Mouse (Mus musculus) limb, embryonic 10.5 days (tissue): ENCODE measurements around the gene Prg2. TPM values are rescaled to one million over a fixed set of nuclear protein-coding genes. Genes with fewer than 3 reads are reported as not detected.

ENCODE experiments used
- DNase-seq: peaks from one replicate; pipeline ENCODE4 v3.0.0-alpha.2; 2017; ENCODE audit warnings: low spot score
- H3K27ac ChIP-seq: fragments of 300-500 bp; sonication (generic); 2 replicates; pipeline ENCODE4 v1.5.1; 2016; ENCODE audit warnings: mild to moderate bottlenecking
- H3K27me3 ChIP-seq: fragments of 300-500 bp; sonication (generic); 2 replicates; pipeline ENCODE4 v1.6.1; 2016; ENCODE audit warnings: low read depth, mild to moderate bottlenecking; ENCODE audit not compliant: poor library complexity, severe bottlenecking
- H3K36me3 ChIP-seq: fragments of 300-500 bp; sonication (generic); 2 replicates; pipeline ENCODE4 v1.6.1; 2016; ENCODE audit warnings: mild to moderate bottlenecking, moderate library complexity
- H3K4me1 ChIP-seq: fragments of 300-500 bp; sonication (generic); 2 replicates; pipeline ENCODE4 v1.6.1; 2016
- H3K4me3 ChIP-seq: fragments of 300-500 bp; sonication (generic); 2 replicates; pipeline ENCODE4 v1.5.1; 2016; ENCODE audit warnings: mild to moderate bottlenecking, moderate library complexity
- H3K9me3 ChIP-seq: fragments of 300-500 bp; sonication (generic); replicated peaks from 2 replicates; pipeline ENCODE4 v1.6.1; 2016; ENCODE audit warnings: mild to moderate bottlenecking
- WGBS: fragments of 180-500 bp; shearing (Covaris S2); methylation state at CpG from one replicate; pipeline ENCODE4 v1.1.7; 2016; 5-methylcytosine and 5-hydroxymethylcytosine counted together
- polyA plus RNA-seq: library from polyadenylated mRNA; unstranded; fragments of >200 nt; fragmentation: Nextera tagmentation; extraction: Ambion mirVana; gene quantifications from 2 replicates; pipeline ENCODE4 v1.2.1, GENCODE M21; 2016

The Prg2 gene
- polyA plus RNA-seq: 0.18 TPM in 1 of 2 replicates, not detected in the other

GRCm38 (mm10) chr2:84980188-84980587 is at the start of gene Prg2:
Gene Prg2, plus strand, starts transcription at chr2:84980461.
- Histone ChIP-seq H3K9me3 (no peaks in the 10 kb centered on the region), H3K36me3 (no peaks in the 10 kb centered on the region), H3K4me1 (peaks cover 3% of the 10 kb centered on the region; the same call in 1 of the 2 replicates), H3K4me3 (no peak within 1 kb of the TSS), H3K27ac (no peak within 1 kb of the TSS), H3K27me3 (no peaks in the 10 kb centered on the region)
- 74% methylated on average over 1 of the region's 1 CpGs for WGBS
- peak; percentile 23 for DNase-seq

- no peak for DNase-seq
- H3K27me3 ChIP-seq: no peaks in the 10 kb centered on the region
- 83% methylated on average over 8 of the region's 8 CpGs for WGBS
- H3K4me3 ChIP-seq: no peak overlapping the region
- H3K4me1 ChIP-seq: peaks cover 19% of the 10 kb centered on the region
- no peaks in the 10 kb centered on the region for H3K9me3 ChIP-seq
- peaks cover 6% of the 10 kb centered on the region; the same call in 1 of the 2 replicates for H3K36me3 ChIP-seq
- no peak overlapping the region for H3K27ac ChIP-seq
Measured at GRCm38 (mm10) chr2:84933992-84934648, 46.1 kb upstream of the Prg2 start.

- no peaks in the 10 kb centered on the region for H3K9me3 ChIP-seq
- WGBS: 74% methylated on average over 4 of the region's 4 CpGs
- no peak overlapping the region for H3K27ac ChIP-seq
Measured at GRCm38 (mm10) chr2:84934649-84935007, 45.6 kb upstream of the Prg2 start.

GRCm38 (mm10) chr2:84935065-84935464 is 45.2 kb upstream of the Prg2 start:
- no peak overlapping the region for H3K27ac ChIP-seq
- peaks cover 19% of the 10 kb centered on the region for H3K4me1 ChIP-seq
- no peaks in the 10 kb centered on the region for H3K9me3 ChIP-seq
- peaks cover 14% of the 10 kb centered on the region for H3K36me3 ChIP-seq
- H3K27me3 ChIP-seq: no peaks in the 10 kb centered on the region
- H3K4me3 ChIP-seq: no peak overlapping the region
- no peak for DNase-seq
- 84% methylated on average over 5 of the region's 5 CpGs for WGBS

More at GRCm38 (mm10) chr2:84934649-84935007, 45.6 kb upstream of the Prg2 start:
- no peak for DNase-seq
- H3K4me3 ChIP-seq: no peak overlapping the region
- peaks cover 11% of the 10 kb centered on the region for H3K36me3 ChIP-seq
- H3K27me3 ChIP-seq: no peaks in the 10 kb centered on the region
- peaks cover 19% of the 10 kb centered on the region for H3K4me1 ChIP-seq

GRCm38 (mm10) chr2:84936474-84937429 is 43.5 kb upstream of the Prg2 start, which contains the start of gene Slc43a3:
Gene Slc43a3, plus strand, starts transcription at chr2:84936579.
- peaks cover 19% of the 10 kb centered on the region for H3K36me3 ChIP-seq
- no peaks in the 10 kb centered on the region for H3K9me3 ChIP-seq
- no peaks in the 10 kb centered on the region for H3K27me3 ChIP-seq
- WGBS: 22% methylated on average over 38 of the region's 38 CpGs
- peak; percentile 85 for DNase-seq
- H3K4me3 ChIP-seq: peak within 1 kb of the TSS; percentile 62
- H3K27ac ChIP-seq: peak within 1 kb of the TSS; percentile 93
- peaks cover 19% of the 10 kb centered on the region for H3K4me1 ChIP-seq

- Histone ChIP-seq H3K27me3 (no peaks in the 10 kb centered on the region), H3K27ac (peak overlapping the region; percentile 93), H3K36me3 (peaks cover 19% of the 10 kb centered on the region), H3K4me3 (peak overlapping the region; percentile 62), H3K4me1 (peaks cover 19% of the 10 kb centered on the region), H3K9me3 (no peaks in the 10 kb centered on the region)
- WGBS: 72% methylated on average over 3 of the region's 3 CpGs
- no peak for DNase-seq
Measured at GRCm38 (mm10) chr2:84937491-84938150, 42.6 kb upstream of the Prg2 start.

GRCm38 (mm10) chr2:84938249-84938946 is 41.9 kb upstream of the Prg2 start:
- 87% methylated on average over 5 of the region's 5 CpGs for WGBS
- no peak for DNase-seq
- H3K9me3 ChIP-seq: no peaks in the 10 kb centered on the region
- H3K4me1 ChIP-seq: peaks cover 19% of the 10 kb centered on the region
- peaks cover 19% of the 10 kb centered on the region for H3K36me3 ChIP-seq
- peak overlapping the region; percentile 62 for H3K4me3 ChIP-seq
- 0 out of 2 replicates have a peak overlapping the region, but pooled peaks have one; percentile 93 for H3K27ac ChIP-seq
- no peaks in the 10 kb centered on the region for H3K27me3 ChIP-seq

GRCm38 (mm10) chr2:84939306-84939705 is 41.0 kb upstream of the Prg2 start:
- WGBS: 98% methylated on average over 3 of the region's 3 CpGs
- Histone ChIP-seq H3K4me3 (no peak overlapping the region), H3K27ac (no peak overlapping the region), H3K4me1 (peaks cover 19% of the 10 kb centered on the region), H3K27me3 (no peaks in the 10 kb centered on the region), H3K9me3 (no peaks in the 10 kb centered on the region), H3K36me3 (peaks cover 24% of the 10 kb centered on the region)
- no peak for DNase-seq

- Histone ChIP-seq H3K9me3 (no peaks in the 10 kb centered on the region), H3K4me3 (no peak overlapping the region), H3K27ac (no peak overlapping the region), H3K27me3 (no peaks in the 10 kb centered on the region), H3K4me1 (peaks cover 19% of the 10 kb centered on the region), H3K36me3 (peaks cover 28% of the 10 kb centered on the region)
- WGBS: 96% methylated on average over 6 of the region's 6 CpGs
- DNase-seq: no peak
Measured at GRCm38 (mm10) chr2:84939711-84940110, 40.5 kb upstream of the Prg2 start.

GRCm38 (mm10) chr2:84941332-84941731 is 38.9 kb upstream of the Prg2 start:
- H3K36me3 ChIP-seq: peaks cover 43% of the 10 kb centered on the region
- peaks cover 19% of the 10 kb centered on the region for H3K4me1 ChIP-seq
- 83% methylated on average over 2 of the region's 2 CpGs for WGBS

GRCm38 (mm10) chr2:84941795-84942194 is 38.5 kb upstream of the Prg2 start:
- H3K9me3 ChIP-seq: no peaks in the 10 kb centered on the region
- no peak for DNase-seq
- 91% methylated on average over 4 of the region's 4 CpGs for WGBS
- no peak overlapping the region for H3K27ac ChIP-seq
- no peaks in the 10 kb centered on the region for H3K27me3 ChIP-seq
- H3K4me1 ChIP-seq: peaks cover 14% of the 10 kb centered on the region
- no peak overlapping the region for H3K4me3 ChIP-seq
- H3K36me3 ChIP-seq: peaks cover 48% of the 10 kb centered on the region

More at GRCm38 (mm10) chr2:84941332-84941731, 38.9 kb upstream of the Prg2 start:
- H3K9me3 ChIP-seq: no peaks in the 10 kb centered on the region
- H3K27ac ChIP-seq: no peak overlapping the region
- no peaks in the 10 kb centered on the region for H3K27me3 ChIP-seq
- no peak overlapping the region for H3K4me3 ChIP-seq
- DNase-seq: no peak

- Histone ChIP-seq H3K9me3 (no peaks in the 10 kb centered on the region), H3K27me3 (no peaks in the 10 kb centered on the region), H3K27ac (no peak overlapping the region), H3K4me1 (no peaks in the 10 kb centered on the region), H3K36me3 (peaks cover 84% of the 10 kb centered on the region), H3K4me3 (no peak overlapping the region)
- no peak for DNase-seq
- 89% methylated on average over 3 of the region's 3 CpGs for WGBS
Measured at GRCm38 (mm10) chr2:84947154-84947771, 33.0 kb upstream of the Prg2 start.
